Mouse (Mus musculus) spleen, postnatal 10 days (tissue): ENCODE measurements around the gene Mgat1.
A peak's percentile ranks its signal among the peaks of the same experiment; 100 is the strongest.
"Not testable (repeated sequence)": the region's sequence is repeated elsewhere in the genome, so short reads cannot be mapped to it uniquely, and the experiment has no call there.

ENCODE experiments used
- DNase-seq, 2 experiments: peaks; one replicate each; pipeline ENCODE4 v3.0.0; 2021 to 2022; ENCODE audit warnings: low spot score in 2 of 2

The Mgat1 gene

GRCm38 (mm10) chr11:49263149-49263548 is 19.2 kb downstream of the Mgat1 start:
- no peak for DNase-seq

- no peak for DNase-seq
Measured at GRCm38 (mm10) chr11:49264081-49264480, 20.1 kb downstream of the Mgat1 start.

GRCm38 (mm10) chr11:49264622-49265021 is 20.6 kb downstream of the Mgat1 start:
- no peak for DNase-seq

- DNase-seq = no peak
Measured at GRCm38 (mm10) chr11:49265101-49265500, 21.1 kb downstream of the Mgat1 start.

- DNase-seq = no peak
Measured at GRCm38 (mm10) chr11:49266671-49267070, 22.7 kb downstream of the Mgat1 start.

GRCm38 (mm10) chr11:49267316-49267715 is 23.3 kb downstream of the Mgat1 start:
- DNase-seq = no peak

- DNase-seq = no peak
Measured at GRCm38 (mm10) chr11:49267970-49268579, 24.1 kb downstream of the Mgat1 start.

GRCm38 (mm10) chr11:49269761-49270160 is 25.8 kb downstream of the Mgat1 start:
- no peak for DNase-seq

GRCm38 (mm10) chr11:49270368-49270767 is 26.4 kb downstream of the Mgat1 start:
- no peak for DNase-seq

GRCm38 (mm10) chr11:49271334-49271733 is 27.3 kb downstream of the Mgat1 start:
- DNase-seq = peak in 1 of 2 experiments; percentile 55

GRCm38 (mm10) chr11:49273834-49274519 is 30.0 kb downstream of the Mgat1 start:
- no peak for DNase-seq

GRCm38 (mm10) chr11:49278222-49278621 is 34.2 kb downstream of the Mgat1 start, which contains the start of gene Olfr1393:
Olfr1393 (plus strand) TSS chr11:49278304.
- no peak for DNase-seq

- not testable (repeated sequence) for DNase-seq
Measured at GRCm38 (mm10) chr11:49284982-49285381, 41.0 kb downstream of the Mgat1 start, which contains the start of gene Olfr1392. Olfr1392 (plus strand) TSS chr11:49285282.

GRCm38 (mm10) chr11:49287251-49287650 is 43.3 kb downstream of the Mgat1 start:
- DNase-seq = no peak

GRCm38 (mm10) chr11:49292777-49293176 is 48.8 kb downstream of the Mgat1 start:
- DNase-seq = no peak

- DNase-seq = no peak
Measured at GRCm38 (mm10) chr11:49304441-49304840, 60.5 kb downstream of the Mgat1 start, which contains the start of gene Olfr10. Olfr10 (plus strand) TSS chr11:49304741.

- not testable (repeated sequence) for DNase-seq
Measured at GRCm38 (mm10) chr11:49308547-49308946, 64.6 kb downstream of the Mgat1 start.
